Mouse (Mus musculus): ENCODE data around the gene Hoxc5. TPM values are rescaled to one million over a fixed set of nuclear protein-coding genes. Genes with fewer than 3 reads are reported as not detected.

Gene Hoxc5
- total RNA-seq, 1 experiment from 2014 or later: 6.9 TPM

- DNase-seq: no peak
Observed at GRCm38 (mm10) chr15:103038701-103039480, 71.6 kb downstream of the Hoxc5 start.

GRCm38 (mm10) chr15:103039609-103040008, 72.4 kb downstream of the Hoxc5 start:
- DNase-seq: no peak

GRCm38 (mm10) chr15:103040601-103041000, 73.4 kb downstream of the Hoxc5 start:
- no peak for DNase-seq

GRCm38 (mm10) chr15:103041613-103042012, 74.4 kb downstream of the Hoxc5 start:
- DNase-seq: no peak

- DNase-seq: no peak
Observed at GRCm38 (mm10) chr15:103042209-103042608, 75.0 kb downstream of the Hoxc5 start.

- no peak for DNase-seq
Observed at GRCm38 (mm10) chr15:103051670-103052069, 84.4 kb downstream of the Hoxc5 start.

GRCm38 (mm10) chr15:103053210-103053609, 86.0 kb downstream of the Hoxc5 start:
- no peak for DNase-seq

GRCm38 (mm10) chr15:103056396-103056795, 89.2 kb downstream of the Hoxc5 start:
- no peak for DNase-seq

- DNase-seq: peak; percentile 44
Observed at GRCm38 (mm10) chr15:103058715-103059114, 91.5 kb downstream of the Hoxc5 start.

- DNase-seq: peak; percentile 22
Observed at GRCm38 (mm10) chr15:103059393-103059992, 92.2 kb downstream of the Hoxc5 start.

- peak; percentile 48 for DNase-seq
Observed at GRCm38 (mm10) chr15:103060021-103060340, 92.7 kb downstream of the Hoxc5 start.

- peak; percentile 54 for DNase-seq
Observed at GRCm38 (mm10) chr15:103060341-103061130, 93.3 kb downstream of the Hoxc5 start.

GRCm38 (mm10) chr15:103061131-103061825, 94.0 kb downstream of the Hoxc5 start:
- DNase-seq: peak; percentile 71

GRCm38 (mm10) chr15:103061988-103062387, 94.7 kb downstream of the Hoxc5 start:
- DNase-seq: no peak

GRCm38 (mm10) chr15:103065642-103066041, 98.4 kb downstream of the Hoxc5 start:
- DNase-seq: no peak

Small RNA genes lying within 50 kb of the gene (microRNA-seq; reads per million reads assigned to microRNA genes)
- gene Mir196a-2 (216 to 276 reads per million in 2 experiments), gene Mir615 (988 to 1,832 reads per million in 2 experiments)

Other genes starting within 250 kb of the Hoxc5 start
- 85.8 and 96.7 TPM in 2 replicates for gene Calcoco1, start 245.3 kb upstream of the Hoxc5 start, total RNA-seq (2021)
- gene Hoxc13, start 46.3 kb upstream of the Hoxc5 start, total RNA-seq (2021): not detected in 2 replicates
- gene Hoxc12, start 30.7 kb upstream of the Hoxc5 start, total RNA-seq (2021): not detected in 2 replicates
- gene Hoxc11, start 13.0 kb upstream of the Hoxc5 start, total RNA-seq (2021): not detected in 2 replicates
- 0.19 and 1.1 TPM in 2 replicates for gene Hoxc10, start 647 bp upstream of the Hoxc5 start, total RNA-seq (2021)
- 1.8 and 2.1 TPM in 2 replicates for gene Hoxc9, start 9.0 kb downstream of the Hoxc5 start, total RNA-seq (2021)
- gene Hoxc8, start 23.2 kb downstream of the Hoxc5 start, total RNA-seq (2021): 19.2 and 20.1 TPM in 2 replicates
- gene Hoxc6, start 30.8 kb downstream of the Hoxc5 start, total RNA-seq (2021): 37.4 and 43.2 TPM in 2 replicates
- 6.8 and 7.7 TPM in 2 replicates for gene Hoxc4, start 51.5 kb downstream of the Hoxc5 start, total RNA-seq (2021)
- gene Smug1, start 199.6 kb downstream of the Hoxc5 start, total RNA-seq (2021): 10.9 and 17.6 TPM in 2 replicates

Data from adrenal gland, postnatal 14 days (tissue).